Mouse (Mus musculus): ENCODE results near the gene Cnn3.

- TF ChIP-seq CTCF (IDR thresholded peaks at IDR 0.05; ENCODE audit: low read depth, low read length) (no peak), POLR2A (IDR thresholded peaks at IDR 0.05; ENCODE audit: extremely low read depth, insufficient read depth, low read length) (no peak)
These were observed 67.7 kb downstream of the Cnn3 start for GRCm38 (mm10) chr3:121493997-121494421.

Measured in liver, adult 2 months (tissue).